Mouse (Mus musculus): Measurements from ENCODE around the gene Tmem198b. TPM values are rescaled to one million over a fixed set of nuclear protein-coding genes. Genes with fewer than 3 reads are reported as not detected.
A peak's percentile ranks its signal among the peaks of the same experiment; 100 is the strongest.
"Not testable (repeated sequence)": the region's sequence is repeated elsewhere in the genome, so short reads cannot be mapped to it uniquely, and the experiment has no call there.

The Tmem198b gene
- 15.9 and 16.2 TPM in 2 replicates for polyA plus RNA-seq (2015; fragmentation: Nextera tagmentation; extraction: Ambion mirVana)

- WGBS, result under 1% methylated on average over 27 of the region's 28 CpGs
- peaks cover 59% of the 10 kb centered on the region for H3K4me1 ChIP-seq (replicated peaks)
These were observed at the start of gene Tmem198b for GRCm38 (mm10) chr10:128804271-128805091. Gene Tmem198b, minus strand, starts transcription at chr10:128804370.

GRCm38 (mm10) chr10:128850339-128850738, 46.2 kb upstream of the Tmem198b start:
- ATAC-seq (ENCODE audit: low read depth), result no peak
- no peaks in the 10 kb centered on the region for H3K27me3 ChIP-seq
- H3K4me3 ChIP-seq, result no peak overlapping the region
- no peak overlapping the region for H3K27ac ChIP-seq (replicated peaks)
- 69% methylated on average over 3 of the region's 3 CpGs for WGBS
- H3K36me3 ChIP-seq, result peaks cover 52% of the 10 kb centered on the region
- H3K9ac ChIP-seq, result no peak overlapping the region
- H3K9me3 ChIP-seq, result no peaks in the 10 kb centered on the region
- H3K4me2 ChIP-seq, result no peak overlapping the region
- peaks cover 6% of the 10 kb centered on the region for H3K4me1 ChIP-seq (replicated peaks)

More at GRCm38 (mm10) chr10:128804271-128805091, at the start of gene Tmem198b:
- Histone ChIP-seq H3K4me3 (peak within 1 kb of the TSS; percentile 86), H3K9me3 (no peaks in the 10 kb centered on the region), H3K9ac (peak within 1 kb of the TSS; percentile 92), H3K27ac (replicated peaks) (peak within 1 kb of the TSS; percentile 98), H3K36me3 (peaks cover 50% of the 10 kb centered on the region), H3K27me3 (no peaks in the 10 kb centered on the region), H3K4me2 (peak within 1 kb of the TSS; percentile 78)
- ATAC-seq (ENCODE audit: low read depth), result peak; percentile 75

- Histone ChIP-seq H3K27me3 (no peaks in the 10 kb centered on the region), H3K4me2 (no peak overlapping the region), H3K9me3 (no peaks in the 10 kb centered on the region), H3K36me3 (peaks cover 55% of the 10 kb centered on the region), H3K9ac (no peak overlapping the region), H3K27ac (replicated peaks) (no peak overlapping the region), H3K4me3 (no peak overlapping the region), H3K4me1 (replicated peaks) (peaks cover 6% of the 10 kb centered on the region)
- 65% methylated on average over 2 of the region's 2 CpGs for WGBS
- no peak for ATAC-seq (ENCODE audit: low read depth)
These were observed 44.3 kb upstream of the Tmem198b start for GRCm38 (mm10) chr10:128848426-128848825.

GRCm38 (mm10) chr10:128846664-128847063, 42.5 kb upstream of the Tmem198b start:
- WGBS, result 92% methylated on average over 4 of the region's 4 CpGs
- Histone ChIP-seq H3K4me3 (no peak overlapping the region), H3K9me3 (no peaks in the 10 kb centered on the region), H3K36me3 (peaks cover 60% of the 10 kb centered on the region), H3K27me3 (no peaks in the 10 kb centered on the region), H3K4me1 (replicated peaks) (peaks cover 6% of the 10 kb centered on the region), H3K9ac (no peak overlapping the region), H3K4me2 (no peak overlapping the region), H3K27ac (replicated peaks) (no peak overlapping the region)
- ATAC-seq (ENCODE audit: low read depth), result no peak

GRCm38 (mm10) chr10:128845516-128845915, 41.3 kb upstream of the Tmem198b start:
- Histone ChIP-seq H3K27me3 (no peaks in the 10 kb centered on the region), H3K4me1 (replicated peaks) (peaks cover 6% of the 10 kb centered on the region), H3K27ac (replicated peaks) (no peak overlapping the region; the same call in 1 of the 2 replicates), H3K9me3 (no peaks in the 10 kb centered on the region), H3K36me3 (peaks cover 67% of the 10 kb centered on the region), H3K4me2 (peak overlapping the region; percentile 29), H3K9ac (no peak overlapping the region), H3K4me3 (no peak overlapping the region)
- WGBS, result 20% methylated on average over 2 of the region's 2 CpGs
- ATAC-seq (ENCODE audit: low read depth), result peak; percentile 15; the same call in 1 of the 2 replicates

- H3K27ac ChIP-seq (replicated peaks), result no peak overlapping the region
- H3K4me2 ChIP-seq, result no peak overlapping the region
- no peaks in the 10 kb centered on the region for H3K27me3 ChIP-seq
- WGBS, result 93% methylated on average over 5 of the region's 5 CpGs
- peaks cover 6% of the 10 kb centered on the region for H3K4me1 ChIP-seq (replicated peaks)
- no peak overlapping the region for H3K4me3 ChIP-seq
- peaks cover 66% of the 10 kb centered on the region for H3K36me3 ChIP-seq
- ATAC-seq (ENCODE audit: low read depth), result no peak
- no peaks in the 10 kb centered on the region for H3K9me3 ChIP-seq
- no peak overlapping the region for H3K9ac ChIP-seq
These were observed 39.1 kb upstream of the Tmem198b start for GRCm38 (mm10) chr10:128843260-128843659.

- H3K36me3 ChIP-seq, result peaks cover 75% of the 10 kb centered on the region
- H3K4me2 ChIP-seq, result no peak overlapping the region
- H3K4me3 ChIP-seq, result no peak overlapping the region
These were observed 36.4 kb upstream of the Tmem198b start for GRCm38 (mm10) chr10:128840612-128841011.

GRCm38 (mm10) chr10:128839434-128839833, 35.3 kb upstream of the Tmem198b start:
- Histone ChIP-seq H3K27me3 (no peaks in the 10 kb centered on the region), H3K27ac (replicated peaks) (no peak overlapping the region), H3K36me3 (peaks cover 79% of the 10 kb centered on the region), H3K4me2 (no peak overlapping the region), H3K4me1 (replicated peaks) (no peaks in the 10 kb centered on the region), H3K9ac (no peak overlapping the region), H3K4me3 (no peak overlapping the region), H3K9me3 (no peaks in the 10 kb centered on the region)
- ATAC-seq (ENCODE audit: low read depth), result no peak

More at GRCm38 (mm10) chr10:128840612-128841011, 36.4 kb upstream of the Tmem198b start:
- no peaks in the 10 kb centered on the region for H3K9me3 ChIP-seq
- peaks cover 2% of the 10 kb centered on the region for H3K4me1 ChIP-seq (replicated peaks)
- no peak overlapping the region for H3K9ac ChIP-seq
- ATAC-seq (ENCODE audit: low read depth), result no peak
- no peaks in the 10 kb centered on the region for H3K27me3 ChIP-seq
- H3K27ac ChIP-seq (replicated peaks), result no peak overlapping the region

- H3K27ac ChIP-seq (replicated peaks), result no peak overlapping the region
These were observed 33.2 kb upstream of the Tmem198b start for GRCm38 (mm10) chr10:128837400-128837799.

GRCm38 (mm10) chr10:128823821-128824220, 19.7 kb upstream of the Tmem198b start:
- H3K9ac ChIP-seq, result no peak overlapping the region
- H3K27ac ChIP-seq (replicated peaks), result no peak overlapping the region
- peaks cover 21% of the 10 kb centered on the region for H3K36me3 ChIP-seq
- no peak for ATAC-seq (ENCODE audit: low read depth)
- no peaks in the 10 kb centered on the region for H3K27me3 ChIP-seq
- no peak overlapping the region for H3K4me3 ChIP-seq
- no peaks in the 10 kb centered on the region for H3K9me3 ChIP-seq
- no peak overlapping the region for H3K4me2 ChIP-seq
- 97% methylated on average over 9 of the region's 9 CpGs for WGBS
- H3K4me1 ChIP-seq (replicated peaks), result peaks cover 25% of the 10 kb centered on the region

More at GRCm38 (mm10) chr10:128837400-128837799, 33.2 kb upstream of the Tmem198b start:
- no peak for ATAC-seq (ENCODE audit: low read depth)
- no peak overlapping the region for H3K4me3 ChIP-seq
- H3K9ac ChIP-seq, result no peak overlapping the region
- H3K36me3 ChIP-seq, result peaks cover 80% of the 10 kb centered on the region
- H3K9me3 ChIP-seq, result no peaks in the 10 kb centered on the region
- no peaks in the 10 kb centered on the region for H3K4me1 ChIP-seq (replicated peaks)
- H3K27me3 ChIP-seq, result no peaks in the 10 kb centered on the region
- no peak overlapping the region for H3K4me2 ChIP-seq

- WGBS, result 78% methylated on average over 4 of the region's 4 CpGs
- not testable (repeated sequence) for ATAC-seq (ENCODE audit: low read depth); H3K27ac ChIP-seq (replicated peaks); H3K9ac ChIP-seq; H3K9me3 ChIP-seq; H3K27me3 ChIP-seq
- H3K4me1 ChIP-seq (replicated peaks), result peaks cover 25% of the 10 kb centered on the region
- peak overlapping the region; percentile 79 for H3K4me3 ChIP-seq
- H3K4me2 ChIP-seq, result peak overlapping the region; percentile 78
- peaks cover 28% of the 10 kb centered on the region for H3K36me3 ChIP-seq
These were observed 18.9 kb upstream of the Tmem198b start for GRCm38 (mm10) chr10:128823087-128823486.

GRCm38 (mm10) chr10:128822135-128822534, 18.0 kb upstream of the Tmem198b start:
- peak overlapping the region; percentile 76 for H3K9ac ChIP-seq
- ATAC-seq (ENCODE audit: low read depth), result peak; percentile 34; the same call in 1 of the 2 replicates
- H3K9me3 ChIP-seq, result no peaks in the 10 kb centered on the region
- no peaks in the 10 kb centered on the region for H3K27me3 ChIP-seq
- peak overlapping the region; percentile 79 for H3K4me3 ChIP-seq
- peak overlapping the region; percentile 64; the same call in 1 of the 2 replicates for H3K27ac ChIP-seq (replicated peaks)
- peak overlapping the region; percentile 78 for H3K4me2 ChIP-seq
- WGBS, result 5% methylated on average over 13 of the region's 13 CpGs
- peaks cover 38% of the 10 kb centered on the region for H3K36me3 ChIP-seq
- H3K4me1 ChIP-seq (replicated peaks), result peaks cover 25% of the 10 kb centered on the region
